Comparison of ENCODE assay signal across 30 mouse cellular contexts in the genomic region with DNA sequence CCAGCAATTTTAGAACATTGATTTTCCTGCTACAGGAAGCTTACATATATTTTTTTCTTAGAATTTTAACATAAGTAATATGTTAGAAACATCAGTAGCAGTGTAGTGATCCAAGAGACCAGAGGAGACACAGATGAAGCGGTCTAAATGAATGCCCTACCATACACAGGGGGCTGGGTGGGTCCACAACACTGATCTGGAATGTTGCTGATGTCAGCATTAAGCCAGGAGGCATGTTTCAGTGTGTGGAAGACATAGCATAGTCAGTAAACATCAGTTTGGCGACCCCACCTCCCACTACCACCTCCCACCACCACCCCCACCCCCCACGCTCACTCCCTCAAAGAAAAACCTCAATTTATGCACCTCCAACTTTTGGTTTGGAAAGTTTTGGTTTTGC.
"Had no signal": no experiment of that assay in that cellular context is flagged by ENCODE, and none has a peak within 500 bp of the region (broad histone marks: within the 10 kb centered on the region; RNA-seq: fewer than 3 reads in every experiment).

No protein-coding gene starts in this region.

- H3K4me3 ChIP-seq: limb, embryonic 10.5 days; limb, embryonic 12.5 days; limb, embryonic 13.5 days; limb, embryonic 15.5 days; liver, embryonic 12.5 days; liver, embryonic 13.5 days; liver, embryonic 15.5 days; lung, embryonic 15.5 days; megakaryocyte, embryonic 14.5 days; midbrain, embryonic 10.5 days; midbrain, embryonic 12.5 days; midbrain, embryonic 13.5 days; midbrain, embryonic 15.5 days; myocyte; neural tube, embryonic 12.5 days had no signal

- H3K27me3 ChIP-seq: limb, embryonic 15.5 days; liver, embryonic 12.5 days; liver, embryonic 13.5 days; liver, embryonic 15.5 days; lung, embryonic 15.5 days; megakaryocyte, embryonic 14.5 days; midbrain, embryonic 12.5 days; midbrain, embryonic 13.5 days; midbrain, embryonic 15.5 days; neural tube, embryonic 12.5 days had no signal

- H3K36me3 ChIP-seq: limb, embryonic 10.5 days; limb, embryonic 12.5 days; limb, embryonic 13.5 days; limb, embryonic 15.5 days; liver, embryonic 12.5 days; liver, embryonic 13.5 days; liver, embryonic 15.5 days; lung, embryonic 15.5 days; midbrain, embryonic 10.5 days; midbrain, embryonic 12.5 days; midbrain, embryonic 13.5 days; midbrain, embryonic 15.5 days; neural tube, embryonic 12.5 days had no signal

- H3K27ac ChIP-seq: limb, embryonic 10.5 days; limb, embryonic 12.5 days; limb, embryonic 13.5 days; limb, embryonic 15.5 days; liver, embryonic 12.5 days; liver, embryonic 13.5 days; liver, embryonic 14.5 days; liver, embryonic 15.5 days; lung, embryonic 15.5 days; macrophage; midbrain, embryonic 10.5 days; midbrain, embryonic 12.5 days; midbrain, embryonic 13.5 days; midbrain, embryonic 15.5 days; neural tube, embryonic 12.5 days had no signal

- DNase-seq: left cerebral cortex, postnatal 4 days; liver; liver, embryonic 13.5 days; liver, postnatal 0 days; lung, adult 18-20 months; lung, adult 2 months; lung, embryonic 14.5 days; lung, postnatal 10 days; lung, postnatal 14 days; lung, postnatal 36 days; lung, postnatal 4 days; midbrain, embryonic 14.5 days had no signal

- H3K4me2 ChIP-seq: limb, embryonic 12.5 days; limb, embryonic 13.5 days; limb, embryonic 15.5 days; liver, embryonic 11.5 days; liver, embryonic 12.5 days; liver, embryonic 13.5 days; liver, embryonic 15.5 days; lung, embryonic 14.5 days; lung, embryonic 15.5 days; midbrain, embryonic 11.5 days; midbrain, embryonic 12.5 days; midbrain, embryonic 13.5 days; midbrain, embryonic 15.5 days; neural tube, embryonic 12.5 days had no signal

- H3K9ac ChIP-seq: limb, embryonic 12.5 days; limb, embryonic 13.5 days; limb, embryonic 15.5 days; liver, embryonic 12.5 days; liver, embryonic 13.5 days; liver, embryonic 14.5 days; liver, embryonic 15.5 days; liver, postnatal 0 days; lung, embryonic 14.5 days; lung, embryonic 15.5 days; midbrain, embryonic 12.5 days; midbrain, embryonic 13.5 days; midbrain, embryonic 15.5 days; neural tube, embryonic 12.5 days had no signal

- H3K9me3 ChIP-seq: limb, embryonic 10.5 days; limb, embryonic 12.5 days; limb, embryonic 13.5 days; limb, embryonic 15.5 days; liver, embryonic 12.5 days; liver, embryonic 13.5 days; liver, embryonic 15.5 days; lung, embryonic 15.5 days; megakaryocyte, embryonic 14.5 days; midbrain, embryonic 10.5 days; midbrain, embryonic 12.5 days; midbrain, embryonic 13.5 days; midbrain, embryonic 15.5 days; neural tube, embryonic 12.5 days had no signal

- H3K4me1 ChIP-seq: limb, embryonic 13.5 days; liver, embryonic 12.5 days; midbrain, embryonic 12.5 days; midbrain, embryonic 13.5 days; neural tube, embryonic 12.5 days had no signal
